Mouse (Mus musculus): Measurements from ENCODE around the gene Zfp524. TPM values are rescaled to one million over a fixed set of nuclear protein-coding genes. Genes with fewer than 3 reads are reported as not detected.

The Zfp524 gene
- total RNA-seq (2012; rRNA removed) (7.9 and 8.4 TPM in 2 replicates), total RNA-seq (2014; rRNA removed) (3.1 and 4.4 TPM in 2 replicates), polyA plus RNA-seq (2012; ENCODE audit: insufficient read length, low read depth) (2.3 and 2.8 TPM in 2 replicates)

GRCm38 (mm10) chr7:5014251-5015117, at the start of gene Zfp524, which contains the start of gene Fiz1:
Zfp524 (plus strand) TSS chr7:5014415.
Fiz1 (minus strand) TSS chr7:5014697.
- H3K36me3 ChIP-seq (replicated peaks in 1 of 2; ENCODE audit: control insufficient read depth in 1 of 2, insufficient read depth in 1 of 2, low read length in 1 of 2), result peaks cover 36 to 46% of the 10 kb centered on the region in 2 experiments
- peak; percentile 65; the same call in 1 of the 2 replicates for TF ChIP-seq CHD2 (IDR thresholded peaks at IDR 0.05; ENCODE audit: low read length)
- peak; percentile 68 for TF ChIP-seq ELF1 (IDR thresholded peaks at IDR 0.05; ENCODE audit: low read depth, low read length)
- no peak for TF ChIP-seq TBP (conservative IDR thresholded peaks at IDR 0.05; ENCODE audit: low read depth, low read length)
- no peak for TF ChIP-seq MAFK (IDR thresholded peaks at IDR 0.05; ENCODE audit: insufficient replicate concordance, low read length)
- TF ChIP-seq JUND (conservative IDR thresholded peaks at IDR 0.05; ENCODE audit: low read depth, low read length), result no peak
- TF ChIP-seq USF1 (IDR thresholded peaks at IDR 0.05; ENCODE audit: low read depth, low read length), result no peak
- peak; percentile 65 for TF ChIP-seq TCF12 (IDR thresholded peaks at IDR 0.05; ENCODE audit: low read depth, low read length)
- TF ChIP-seq JUN (IDR thresholded peaks at IDR 0.05; ENCODE audit: insufficient read depth, low read depth, low read length), result no peak
- TF ChIP-seq MXI1 (IDR thresholded peaks at IDR 0.05; ENCODE audit: low read depth, low read length), result no peak; the same call in 1 of the 2 replicates
- peak; percentile 76 for TF ChIP-seq MYC (IDR thresholded peaks at IDR 0.05; ENCODE audit: low read depth, low read length)
- peak; percentile 82 for TF ChIP-seq NRF1 (IDR thresholded peaks at IDR 0.05; ENCODE audit: low read depth, low read length)
- TF ChIP-seq RAD21 (IDR thresholded peaks at IDR 0.05; ENCODE audit: low read depth, low read length), result no peak
- TF ChIP-seq UBTF (IDR thresholded peaks at IDR 0.05; ENCODE audit: low read depth, low read length), result no peak; the same call in 1 of the 2 replicates
- no peak for TF ChIP-seq MAX (IDR thresholded peaks at IDR 0.05; ENCODE audit: low read length)
- peak; percentile 91 for TF ChIP-seq MAZ (IDR thresholded peaks at IDR 0.05; ENCODE audit: low read depth, low read length)
- peak; percentile 84; the same call in 1 of the 2 replicates for TF ChIP-seq KAT2A (IDR thresholded peaks at IDR 0.05; ENCODE audit: insufficient replicate concordance, low read length)
- no peak for TF ChIP-seq USF2 (conservative IDR thresholded peaks at IDR 0.05; ENCODE audit: low read depth, low read length)
- TF ChIP-seq GABPA (IDR thresholded peaks at IDR 0.05; ENCODE audit: insufficient replicate concordance, low read depth, low read length), result no peak; the same call in 1 of the 2 replicates
- peak; percentile 83 for TF ChIP-seq POLR2A (IDR thresholded peaks at IDR 0.05; ENCODE audit: low read depth, low read length)
- no peak for TF ChIP-seq CHD1 (IDR thresholded peaks at IDR 0.05; ENCODE audit: low read depth, low read length)
- TF ChIP-seq NELFE (IDR thresholded peaks at IDR 0.05; ENCODE audit: low read depth, low read length), result peak; percentile 67
- TF ChIP-seq E2F4 (IDR thresholded peaks at IDR 0.05; ENCODE audit: insufficient replicate concordance, low read depth, low read length), result 0 out of 2 replicates have a peak, but pooled peaks have one; percentile 50
- TF ChIP-seq IRF4 (IDR thresholded peaks at IDR 0.05; ENCODE audit: low read depth, low read length), result peak; percentile 43
- TF ChIP-seq SMC3 (IDR thresholded peaks at IDR 0.05; ENCODE audit: low read depth, low read length), result no peak
- TF ChIP-seq SIN3A (IDR thresholded peaks at IDR 0.05; ENCODE audit: low read length), result no peak; the same call in 1 of the 2 replicates
- TF ChIP-seq MEF2A (IDR thresholded peaks at IDR 0.05; ENCODE audit: borderline replicate concordance, low read depth, low read length), result peak; percentile 10; the same call in 1 of the 2 replicates
- TF ChIP-seq PAX5 (IDR thresholded peaks at IDR 0.05; ENCODE audit: low read length), result no peak
- TF ChIP-seq BHLHE40 (IDR thresholded peaks at IDR 0.05; ENCODE audit: low read depth, low read length), result no peak
- no peak for TF ChIP-seq ZKSCAN1 (IDR thresholded peaks at IDR 0.05; ENCODE audit: borderline replicate concordance, low read depth, low read length)
- no peak for TF ChIP-seq ZC3H11A (IDR thresholded peaks at IDR 0.05; ENCODE audit: low read depth, low read length)
- no peak for TF ChIP-seq CTCF (conservative IDR thresholded peaks at IDR 0.05 in 1 of 2, IDR thresholded peaks at IDR 0.05 in 1 of 2; ENCODE audit: low read depth in 2 of 2, low read length in 2 of 2)
- TF ChIP-seq ZNF384 (IDR thresholded peaks at IDR 0.05; ENCODE audit: low read depth, low read length), result peak; percentile 42; the same call in 1 of the 2 replicates
- no peak; the same call in 1 of the 2 replicates for TF ChIP-seq ZMIZ1 (IDR thresholded peaks at IDR 0.05; ENCODE audit: low read depth, low read length)
- peak; percentile 85 for TF ChIP-seq HCFC1 (IDR thresholded peaks at IDR 0.05; ENCODE audit: low read depth, low read length)
- no peak for TF ChIP-seq EP300 (IDR thresholded peaks at IDR 0.05; ENCODE audit: low read length)
- TF ChIP-seq RCOR1 (conservative IDR thresholded peaks at IDR 0.05; ENCODE audit: low read depth, low read length), result peak; percentile 99
- peak; percentile 14; the same call in 1 of the 2 replicates for TF ChIP-seq POLR2AphosphoS2 (IDR thresholded peaks at IDR 0.05; ENCODE audit: low read depth, low read length)

More at GRCm38 (mm10) chr7:5014251-5015117, at the start of gene Zfp524, which contains the start of gene Fiz1:
- dilution Hi-C loops (cut with MboI; ENCODE audit: extremely low pct_ligation_motif_present, extremely low pct_unique_long_range_greater_than_20kb, low sequenced_read_pairs) (no loop called here), in situ Hi-C loops (cut with MboI; ENCODE audit: low pct_ligation_motif_present, low pct_unique_long_range_greater_than_20kb, low sequenced_read_pairs) (no loop called here)
- Histone ChIP-seq H3K9me3 (replicated peaks; ENCODE audit: low read length) (peaks cover 6% of the 10 kb centered on the region), H3K4me2 (ENCODE audit: insufficient read depth, low read depth, poor library complexity, severe bottlenecking) (peak within 1 kb of the TSS; percentile 77), H3K27me3 (replicated peaks) (no peaks in the 10 kb centered on the region), H3K4me1 (ENCODE audit: control insufficient read depth in 1 of 2, insufficient read depth in 2 of 2) (peaks cover 4 to 36% of the 10 kb centered on the region in 2 experiments), H3K79me2 (replicated peaks; ENCODE audit: control insufficient read depth, extremely low read depth, insufficient read depth, poor library complexity, severe bottlenecking) (peaks cover 6% of the 10 kb centered on the region; the same call in 1 of the 2 replicates), H3K9ac (ENCODE audit: insufficient read depth, low read depth) (peak within 1 kb of the TSS; percentile 97), H3K27ac (ENCODE audit: insufficient read depth, low read depth) (peak within 1 kb of the TSS; percentile 90), H3K4me3 (replicated peaks in 1 of 3; ENCODE audit: low read depth in 2 of 3, low read length in 2 of 3, poor library complexity in 1 of 3) (peak within 1 kb of the TSS; percentile 75 to 81 (median 78))
- peak; percentile 97 for DNase-seq (ENCODE audit: extremely low read depth)
